Mouse (Mus musculus) forebrain, embryonic 16.5 days (tissue): ENCODE measurements around the gene Helz. TPM values are rescaled to one million over a fixed set of nuclear protein-coding genes. Genes with fewer than 3 reads are reported as not detected.
"Not testable (repeated sequence)": the region's sequence is repeated elsewhere in the genome, so short reads cannot be mapped to it uniquely, and the experiment has no call there.

Experiments used
- ATAC-seq: fragments of 200-750 bp; cut with Nextera tagmentation; 2 replicates; pipeline ENCODE4 v1.8.0; 2017; ENCODE audit warnings: mild to moderate bottlenecking, moderate library complexity
- H3K27ac ChIP-seq: fragments of 300-500 bp; sonication (generic); 2 replicates; pipeline ENCODE4 v1.5.1; 2014; ENCODE audit warnings: low read length, control low read depth
- H3K27me3 ChIP-seq: fragments of 300-500 bp; sonication (generic); replicated peaks from 2 replicates; pipeline ENCODE4 v1.6.1; 2014; ENCODE audit warnings: low read length; ENCODE audit not compliant: control insufficient read depth, insufficient read depth
- H3K36me3 ChIP-seq: fragments of 300-500 bp; sonication (generic); 2 replicates; pipeline ENCODE4 v1.6.1; 2014; ENCODE audit not compliant: control insufficient read depth, insufficient read depth
- H3K4me1 ChIP-seq: fragments of 300-500 bp; sonication (generic); replicated peaks from 2 replicates; pipeline ENCODE4 v1.6.1; 2014; ENCODE audit warnings: low read length; ENCODE audit not compliant: control insufficient read depth, insufficient read depth
- H3K4me2 ChIP-seq: fragments of 300-500 bp; sonication (generic); 2 replicates; pipeline ENCODE4 v1.6.1; 2014; ENCODE audit warnings: mild to moderate bottlenecking, low read length, control low read depth
- H3K4me3 ChIP-seq: fragments of 300-500 bp; sonication (generic); replicated peaks from 2 replicates; pipeline ENCODE4 v1.5.1; 2014; ENCODE audit warnings: mild to moderate bottlenecking, low read length, control low read depth
- H3K9ac ChIP-seq: fragments of 300-500 bp; sonication (generic); replicated peaks from 2 replicates; pipeline ENCODE4 v1.6.1; 2014; ENCODE audit warnings: low read depth, low read length, control low read depth
- H3K9me3 ChIP-seq: fragments of 300-500 bp; sonication (generic); 2 replicates; pipeline ENCODE4 v1.6.1; 2016; ENCODE audit warnings: low read length; ENCODE audit not compliant: control insufficient read depth
- WGBS: fragments of 180-500 bp; shearing (Covaris S2); extraction: QIAGEN DNeasy Blood & Tissue Kit; methylation state at CpG from one replicate; pipeline ENCODE4 v1.1.7; 2014; 5-methylcytosine and 5-hydroxymethylcytosine counted together
- polyA plus RNA-seq: library from polyadenylated mRNA; unstranded; fragments of >200 nt; fragmentation: Nextera tagmentation; extraction: Ambion mirVana; gene quantifications from 2 replicates; pipeline ENCODE4 v1.2.1, GENCODE M21; 2015

The Helz gene
- polyA plus RNA-seq = 19.9 and 20.4 TPM in 2 replicates

DNA sequence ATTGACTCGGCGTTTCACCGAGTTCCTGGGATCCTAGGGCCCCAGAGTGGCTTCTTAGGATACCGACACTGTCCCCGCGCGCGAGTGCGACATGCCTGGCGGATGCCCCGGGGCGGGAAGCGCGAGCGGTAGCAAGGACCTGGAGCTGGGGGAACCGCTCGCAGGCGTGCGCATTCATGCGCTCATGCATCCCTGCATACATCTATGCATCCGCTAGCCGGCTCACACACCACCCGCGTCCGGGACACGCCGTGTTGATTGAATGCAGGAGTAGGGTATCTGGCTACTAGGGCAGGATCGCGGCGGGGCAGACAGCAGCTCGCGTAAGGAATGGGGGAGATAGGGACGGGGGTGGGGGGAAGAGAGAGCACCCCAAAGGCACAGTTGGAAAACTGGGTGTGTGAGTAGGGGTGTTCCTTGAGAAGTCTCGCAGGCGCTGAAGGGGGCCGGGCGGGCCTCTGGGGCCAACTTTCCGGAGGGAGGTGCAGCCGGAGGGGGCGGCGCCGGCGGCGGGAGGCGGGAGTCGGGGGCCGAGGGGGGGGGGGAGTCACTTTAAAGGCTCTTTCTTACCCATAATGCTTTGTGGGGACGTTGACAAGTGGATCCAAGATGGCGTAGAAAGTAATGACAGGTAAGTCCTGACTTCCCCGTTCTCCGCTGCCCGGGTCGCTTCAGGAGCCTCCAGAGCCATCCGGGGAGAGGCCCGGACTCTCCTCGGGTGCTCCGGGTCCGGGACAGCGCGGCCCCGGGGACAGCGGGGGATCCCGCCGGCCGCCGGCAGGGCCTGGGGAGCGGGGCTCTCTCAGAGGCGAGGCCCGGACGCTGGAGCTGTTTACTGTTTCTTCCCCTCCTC is at the start of gene Helz:
Helz (plus strand) TSS at position 580 of the 853 bp plus-strand sequence.
- Histone ChIP-seq H3K27ac (peak within 1 kb of the TSS; percentile 43), H3K36me3 (no peaks in the 10 kb centered on the region), H3K9me3 (no peaks in the 10 kb centered on the region), H3K27me3 (0 out of 2 replicates have a peak, but pooled peaks cover 3% of the 10 kb centered on the region), H3K4me1 (peaks cover 21% of the 10 kb centered on the region), H3K4me3 (peak within 1 kb of the TSS; percentile 81), H3K9ac (peak within 1 kb of the TSS; percentile 71), H3K4me2 (peak within 1 kb of the TSS; percentile 96)
- peak; percentile 81 for ATAC-seq
- WGBS = 1% methylated on average over 69 of the region's 70 CpGs

DNA sequence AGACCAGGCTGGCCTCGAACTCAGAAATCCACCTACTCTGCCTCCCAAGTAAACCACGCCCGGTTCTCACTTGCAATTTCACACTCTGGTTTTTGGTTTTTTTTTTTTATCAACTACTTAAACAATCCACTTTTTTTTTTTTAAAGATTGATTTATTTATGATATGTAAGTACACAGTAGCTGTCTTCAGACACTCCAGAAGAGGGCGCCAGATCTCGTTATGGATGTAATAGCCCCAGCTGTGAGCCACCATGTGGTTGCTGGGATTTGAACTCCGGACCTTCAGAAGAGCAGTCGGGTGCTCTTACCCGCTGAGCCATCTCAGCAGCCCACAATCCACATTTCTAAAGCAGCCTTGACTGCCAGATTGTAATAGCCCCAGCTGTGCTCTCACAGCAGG is 44.9 kb upstream of the Helz start:
- H3K27ac ChIP-seq = no peak overlapping the region
- H3K36me3 ChIP-seq = peaks cover 13% of the 10 kb centered on the region; the same call in 1 of the 2 replicates
- ATAC-seq = no peak
- H3K4me1 ChIP-seq = no peaks in the 10 kb centered on the region
- H3K9me3 ChIP-seq = no peaks in the 10 kb centered on the region
- H3K9ac ChIP-seq = no peak overlapping the region
- H3K27me3 ChIP-seq = no peaks in the 10 kb centered on the region
- WGBS = 92% methylated on average over 8 of the region's 8 CpGs
- H3K4me3 ChIP-seq = no peak overlapping the region
- H3K4me2 ChIP-seq = no peak overlapping the region

DNA sequence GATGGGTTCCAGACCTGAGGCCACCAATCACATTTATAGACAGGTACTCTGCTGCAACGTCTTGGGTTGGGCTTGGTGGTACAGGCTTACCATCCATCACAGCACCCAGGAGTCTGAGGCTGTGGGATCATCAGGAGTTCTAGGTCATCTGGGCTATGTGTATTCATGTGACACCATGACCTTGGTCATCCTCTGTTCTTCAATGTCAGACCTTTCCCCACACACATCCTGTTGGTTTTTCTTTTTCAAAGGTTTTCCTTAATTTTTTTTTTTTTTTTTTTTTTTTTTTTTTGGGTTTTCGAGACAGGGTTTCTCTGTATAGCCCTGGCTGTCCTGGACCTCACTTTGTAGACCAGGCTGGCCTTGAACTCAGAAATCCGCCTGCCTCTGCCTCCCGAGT is 43.4 kb upstream of the Helz start:
- WGBS = 98% methylated on average over 3 of the region's 4 CpGs
- H3K27me3 ChIP-seq, H3K4me1 ChIP-seq, H3K9me3 ChIP-seq, H3K4me2 ChIP-seq, H3K9ac ChIP-seq, ATAC-seq, H3K27ac ChIP-seq, H3K36me3 ChIP-seq, H3K4me3 ChIP-seq: not testable (repeated sequence)

DNA sequence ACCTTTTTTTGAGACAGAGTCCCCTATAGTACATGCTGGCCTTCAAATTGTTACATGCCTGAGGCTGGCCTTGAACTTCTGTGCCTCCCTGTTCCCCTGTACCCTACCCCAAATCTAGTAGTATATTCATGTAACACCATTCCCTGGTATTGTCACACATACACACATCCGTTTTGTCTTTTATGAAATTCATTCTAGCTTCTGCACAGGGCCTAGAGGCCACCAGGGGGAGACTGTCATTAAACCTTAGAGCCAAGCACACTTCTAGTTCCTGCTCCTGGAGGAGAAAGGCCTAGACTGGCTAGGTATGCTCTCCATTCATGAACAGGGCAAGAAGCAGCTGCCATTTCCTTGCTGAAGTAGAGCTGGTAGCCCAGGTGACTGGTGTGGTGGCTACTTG is 41.5 kb upstream of the Helz start:
- H3K4me1 ChIP-seq = peaks cover 4% of the 10 kb centered on the region; the same call in 1 of the 2 replicates
- H3K27me3 ChIP-seq = no peaks in the 10 kb centered on the region
- ATAC-seq = no peak
- no peak overlapping the region for H3K9ac ChIP-seq
- no peaks in the 10 kb centered on the region for H3K9me3 ChIP-seq
- H3K27ac ChIP-seq = no peak overlapping the region
- H3K4me2 ChIP-seq = no peak overlapping the region
- 57% methylated on average over 1 of the region's 1 CpGs for WGBS
- H3K4me3 ChIP-seq = no peak overlapping the region
- 0 out of 2 replicates have a peak, but pooled peaks cover 2% of the 10 kb centered on the region for H3K36me3 ChIP-seq

DNA sequence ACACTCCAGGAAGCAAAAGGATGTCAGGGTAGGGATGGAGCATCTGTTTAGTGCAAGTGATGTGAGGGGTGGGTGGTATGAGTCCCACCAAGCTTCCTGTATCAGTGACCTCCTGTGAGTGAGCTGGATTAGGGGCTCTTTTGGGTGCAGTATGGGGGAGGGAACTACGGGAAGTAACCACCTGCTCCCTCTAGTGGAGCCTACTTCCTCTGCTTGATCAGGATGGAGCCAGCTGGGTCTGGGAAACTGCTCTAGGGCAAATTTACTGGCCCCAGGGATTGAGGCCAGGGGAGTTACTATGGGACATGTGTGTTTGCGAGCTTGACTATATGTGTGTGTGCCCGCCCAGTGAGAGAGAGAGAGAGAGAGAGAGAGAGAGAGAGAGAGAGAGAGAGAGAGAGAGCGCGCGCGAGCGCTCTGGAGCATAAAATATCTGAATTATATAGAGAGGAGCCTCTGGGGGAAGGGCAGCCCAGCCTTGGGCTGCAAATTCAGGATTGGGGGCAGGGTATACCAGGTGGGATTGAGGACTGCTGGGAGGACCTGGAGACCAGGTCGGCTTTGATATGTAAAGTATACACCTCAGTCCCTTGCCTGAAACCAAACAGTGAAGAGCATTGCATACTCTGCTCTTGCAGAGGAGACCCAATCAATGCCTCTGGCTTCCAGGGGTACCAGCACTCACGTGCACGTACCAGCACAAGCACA is 37.9 kb upstream of the Helz start:
- H3K4me3 ChIP-seq = no peak overlapping the region
- no peak overlapping the region for H3K9ac ChIP-seq
- H3K4me2 ChIP-seq = peak overlapping the region; percentile 24; the same call in 1 of the 2 replicates
- ATAC-seq = no peak; the same call in 1 of the 2 replicates
- no peaks in the 10 kb centered on the region for H3K36me3 ChIP-seq
- peaks cover 6% of the 10 kb centered on the region; the same call in 1 of the 2 replicates for H3K4me1 ChIP-seq
- H3K27me3 ChIP-seq = no peaks in the 10 kb centered on the region
- H3K27ac ChIP-seq = no peak overlapping the region
- no peaks in the 10 kb centered on the region for H3K9me3 ChIP-seq
- WGBS = 18% methylated on average over 11 of the region's 11 CpGs

DNA sequence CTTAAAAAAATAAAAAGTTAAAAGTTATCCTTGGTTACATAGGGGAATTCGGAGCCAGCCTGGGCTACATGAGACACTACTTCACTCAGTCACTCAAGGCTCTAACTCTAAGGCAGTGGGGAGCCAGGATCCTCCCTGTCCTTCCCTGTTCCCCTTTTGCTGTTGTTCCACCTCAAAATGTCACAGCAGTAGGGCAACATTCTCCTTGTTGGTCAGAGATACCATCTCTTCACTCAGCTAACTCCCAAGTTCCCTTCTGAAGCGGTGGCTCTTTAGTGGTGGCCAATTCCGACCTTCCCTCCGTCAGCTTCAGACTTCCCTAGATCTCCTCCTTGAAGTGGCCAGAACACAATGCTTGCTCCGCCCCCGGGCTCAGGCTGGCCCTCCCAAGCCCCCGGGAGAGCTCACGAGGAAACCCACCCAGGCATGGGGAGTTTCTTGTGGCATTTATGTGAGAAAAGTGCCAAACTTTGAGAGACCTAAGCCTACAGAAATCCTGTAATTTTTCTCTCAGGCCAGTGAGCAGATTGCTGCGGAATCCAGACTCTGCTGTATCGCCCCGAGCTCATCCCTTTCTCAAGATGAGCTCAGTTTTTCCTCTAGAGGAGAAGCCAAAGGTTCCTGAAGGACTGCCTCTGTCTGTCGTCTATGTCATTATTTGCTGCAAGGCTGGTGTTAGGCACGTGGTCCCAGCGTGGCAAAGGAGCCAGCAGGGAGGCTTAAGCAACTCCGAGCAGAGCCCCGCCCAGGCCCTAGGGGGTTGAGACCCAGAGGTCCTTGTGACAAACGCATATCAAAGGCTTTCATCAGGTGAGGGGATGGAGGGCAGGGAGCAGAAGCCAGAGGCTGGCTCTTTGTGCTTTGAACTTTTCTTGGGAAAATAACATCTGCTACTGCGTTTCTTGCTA is 37.1 kb upstream of the Helz start:
- Histone ChIP-seq H3K4me3 (no peak overlapping the region), H3K36me3 (no peaks in the 10 kb centered on the region), H3K9me3 (no peaks in the 10 kb centered on the region), H3K4me2 (0 out of 2 replicates have a peak overlapping the region, but pooled peaks have one; percentile 4), H3K27ac (no peak overlapping the region), H3K27me3 (no peaks in the 10 kb centered on the region), H3K9ac (no peak overlapping the region), H3K4me1 (peaks cover 6% of the 10 kb centered on the region; the same call in 1 of the 2 replicates)
- ATAC-seq = 0 out of 2 replicates have a peak, but pooled peaks have one; percentile 31
- WGBS = 7% methylated on average over 18 of the region's 18 CpGs

DNA sequence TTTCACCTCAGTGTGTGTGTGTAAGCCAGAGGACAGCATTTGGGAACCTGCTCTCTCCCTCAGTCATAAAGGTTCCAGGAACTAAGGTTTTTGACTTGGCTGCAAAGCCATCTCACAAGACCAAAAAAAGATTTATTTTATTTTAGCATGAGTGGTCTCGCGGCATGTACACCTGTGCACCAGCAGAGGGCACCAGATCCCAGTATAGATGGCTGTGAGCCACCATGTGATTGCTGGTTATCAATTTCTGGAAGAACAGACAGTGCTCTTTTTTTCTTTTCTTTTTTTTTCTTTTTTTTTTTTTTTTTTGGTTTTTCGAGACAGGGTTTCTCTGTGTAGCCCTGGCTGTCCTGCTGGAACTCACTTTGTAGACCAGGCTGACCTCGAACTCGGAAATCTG is 35.8 kb upstream of the Helz start:
- not testable (repeated sequence) for H3K4me3 ChIP-seq, H3K27ac ChIP-seq, H3K9ac ChIP-seq, H3K4me2 ChIP-seq, ATAC-seq, H3K36me3 ChIP-seq, H3K4me1 ChIP-seq, H3K9me3 ChIP-seq, H3K27me3 ChIP-seq
- 40% methylated on average over 5 of the region's 5 CpGs for WGBS

DNA sequence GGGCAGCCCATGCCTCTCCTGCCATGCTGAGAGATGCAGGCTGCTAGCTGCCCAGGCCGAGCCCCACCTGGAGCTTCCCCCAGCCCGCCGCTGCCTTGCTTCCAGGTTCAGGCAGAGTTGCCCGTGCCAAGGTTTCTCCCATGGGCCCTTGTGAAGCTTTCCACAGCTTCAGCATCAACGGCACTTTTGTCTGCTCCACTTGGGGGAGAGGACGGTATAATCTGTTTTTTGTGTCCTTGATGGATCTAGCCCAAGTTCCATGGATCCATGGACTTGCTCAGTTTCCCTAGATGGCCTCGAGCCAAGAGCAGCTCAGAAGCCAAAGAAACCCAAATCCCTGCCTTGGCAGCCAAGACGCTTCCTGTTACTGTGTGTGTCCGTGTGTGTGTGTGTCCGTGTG is 34.7 kb upstream of the Helz start:
- Histone ChIP-seq H3K27me3 (no peaks in the 10 kb centered on the region), H3K9ac (no peak overlapping the region), H3K36me3 (no peaks in the 10 kb centered on the region), H3K9me3 (no peaks in the 10 kb centered on the region), H3K4me2 (no peak overlapping the region), H3K4me1 (peaks cover 6% of the 10 kb centered on the region; the same call in 1 of the 2 replicates), H3K27ac (no peak overlapping the region), H3K4me3 (no peak overlapping the region)
- no peak for ATAC-seq
- WGBS = 37% methylated on average over 10 of the region's 10 CpGs
